Mouse (Mus musculus) kidney, embryonic 14.5 days (tissue): ENCODE results near the gene Syn3. TPM values are rescaled to one million over a fixed set of nuclear protein-coding genes. Genes with fewer than 3 reads are reported as not detected.

ENCODE experiments used
- polyA plus RNA-seq: library from polyadenylated mRNA; unstranded; fragments of >200 nt; fragmentation: Nextera tagmentation; extraction: Ambion mirVana; gene quantifications from 2 replicates; pipeline ENCODE4 v1.2.1, GENCODE M21; 2014

The Syn3 gene
- polyA plus RNA-seq, 1 experiment from 2014 or later, result 8.4 TPM

Other genes with a start within 250 kb of the Syn3 start
- gene Timp3, start 198.5 kb downstream of the Syn3 start, polyA plus RNA-seq, result 31.9 and 60.1 TPM in 2 replicates
- 476 and 591 TPM in 2 replicates for gene Hsp90b1, start 206.6 kb upstream of the Syn3 start, polyA plus RNA-seq
- gene Ttc41, start 206.9 kb upstream of the Syn3 start, polyA plus RNA-seq, result 1.2 and 1.5 TPM in 2 replicates